18 mouse cellular contexts compared by ENCODE assay signal in genomic region chr2:33895829-33896228, GRCm38 (mm10). TPM values are rescaled to one million over a fixed set of nuclear protein-coding genes. Genes with fewer than 3 reads are reported as not detected.
A peak's percentile ranks its signal among the peaks of the same experiment; 100 is the strongest.
DNase-seq lines count a peak whose midpoint lies in the region; ATAC-seq and TF ChIP-seq lines count a peak whose summit lies in the region.
"Had no signal": no experiment of that assay in that cellular context is flagged by ENCODE, and none has a peak within 500 bp of the region (broad histone marks: within the 10 kb centered on the region; RNA-seq: fewer than 3 reads in every experiment).

No protein-coding gene starts in this region.

- no peaks in the 10 kb centered on the region for H3K27me3 ChIP-seq in heart, adult 2 months (ENCODE audit: control insufficient read depth, insufficient read depth, low read length)
- no peaks in the 10 kb centered on the region for H3K27me3 ChIP-seq in kidney, postnatal 0 days (ENCODE audit: insufficient read depth, low read length)
- no peaks in the 10 kb centered on the region; the same call in 1 of the 2 replicates for H3K27me3 ChIP-seq in kidney, adult 2 months (replicated peaks; ENCODE audit: control insufficient read depth, insufficient read depth, low read length)
- no peaks in the 10 kb centered on the region for H3K27me3 ChIP-seq in lung, postnatal 0 days (replicated peaks; ENCODE audit: insufficient read depth, low read length)
- H3K27me3 ChIP-seq: forebrain, embryonic 13.5 days; hindbrain, embryonic 13.5 days had no signal

- no peak for TF ChIP-seq POLR2A in heart, adult 2 months (IDR thresholded peaks at IDR 0.05; ENCODE audit: insufficient read depth, low read depth, low read length)
- no peak for TF ChIP-seq POLR2A in kidney, adult 2 months (IDR thresholded peaks at IDR 0.05; ENCODE audit: low read depth, low read length)

- intact Hi-C loops in heart, adult 2 months (cut with DNase I), result no loop called here
- intact Hi-C loops in heart, postnatal 14 days (cut with DNase I), result no loop called here

- TF ChIP-seq EP300 in heart, adult 2 months (IDR thresholded peaks at IDR 0.05; ENCODE audit: insufficient read depth, low read depth, low read length), result no peak
- no peak for TF ChIP-seq EP300 in lung, postnatal 0 days (IDR thresholded peaks at IDR 0.05)

- no peak overlapping the region for H3K4me3 ChIP-seq in heart, adult 2 months
- no peak overlapping the region for H3K4me3 ChIP-seq in kidney, postnatal 0 days (replicated peaks; ENCODE audit: low read depth, low read length)
- H3K4me3 ChIP-seq in kidney, adult 2 months (ENCODE audit: insufficient read depth, low read depth, low read length), result no peak overlapping the region
- no peak overlapping the region for H3K4me3 ChIP-seq in lung, postnatal 0 days (ENCODE audit: low read depth, low read length)
- H3K4me3 ChIP-seq: embryonic facial prominence, embryonic 10.5 days; forebrain, embryonic 13.5 days; heart, embryonic 13.5 days; hindbrain, embryonic 13.5 days had no signal

- no peak for DNase-seq in heart, adult 2 months
- DNase-seq in heart, postnatal 14 days, result no peak
- DNase-seq in kidney, postnatal 0 days (ENCODE audit: low spot score), result no peak
- DNase-seq in kidney, adult 2 months, result no peak
- no peak for DNase-seq in lung, postnatal 0 days (ENCODE audit: low spot score)
- no peak for DNase-seq in lung, postnatal 10 days
- DNase-seq in embryo, embryonic 10.5 days (ENCODE audit: low spot score), result no peak
- DNase-seq: adrenal gland, adult 2 months; adrenal gland, postnatal 25 days; cerebellum, adult 18-20 months; cerebellum, adult 9-11 months; cerebellum, postnatal 36 days; gastrocnemius, postnatal 10 days; heart, postnatal 10 days had no signal

- no peaks in the 10 kb centered on the region for H3K79me2 ChIP-seq in heart, adult 2 months (replicated peaks; ENCODE audit: control insufficient read depth, insufficient read depth, low read length)

- TF ChIP-seq CTCF in heart, adult 2 months (IDR thresholded peaks at IDR 0.05), result peak; percentile 52
- TF ChIP-seq CTCF in kidney, postnatal 0 days (IDR thresholded peaks at IDR 0.05; ENCODE audit: low read depth), result peak; percentile 34; the same call in 1 of the 2 replicates
- TF ChIP-seq CTCF in kidney, adult 2 months (conservative IDR thresholded peaks at IDR 0.05; ENCODE audit: insufficient read depth, insufficient read length, low read depth, low read length), result no peak; the same call in 1 of the 2 replicates
- TF ChIP-seq CTCF in lung, postnatal 0 days (IDR thresholded peaks at IDR 0.05), result peak; percentile 41; the same call in 1 of the 2 replicates

- no peak for ATAC-seq in kidney, postnatal 0 days (replicated peaks; ENCODE audit: low FRiP score, low read depth)
- no peak for ATAC-seq in lung, postnatal 0 days
- ATAC-seq: forebrain, embryonic 13.5 days had no signal

- H3K9ac ChIP-seq in heart, adult 2 months (ENCODE audit: low read depth, low read length), result no peak overlapping the region
- no peak overlapping the region for H3K9ac ChIP-seq in kidney, postnatal 0 days (ENCODE audit: low read depth, low read length)
- no peak overlapping the region for H3K9ac ChIP-seq in lung, postnatal 0 days (replicated peaks; ENCODE audit: low read depth)
- H3K9ac ChIP-seq: forebrain, embryonic 13.5 days; heart, embryonic 13.5 days; hindbrain, embryonic 13.5 days had no signal

- no peak overlapping the region for H3K27ac ChIP-seq in heart, adult 2 months
- no peak overlapping the region for H3K27ac ChIP-seq in kidney, postnatal 0 days
- no peak overlapping the region for H3K27ac ChIP-seq in kidney, adult 2 months (ENCODE audit: insufficient read depth, low read depth, low read length)
- H3K27ac ChIP-seq in lung, postnatal 0 days (ENCODE audit: low read length), result no peak overlapping the region
- H3K27ac ChIP-seq: embryonic facial prominence, embryonic 10.5 days; forebrain, embryonic 13.5 days; heart, embryonic 13.5 days; hindbrain, embryonic 13.5 days had no signal

- no peaks in the 10 kb centered on the region for H3K9me3 ChIP-seq in kidney, postnatal 0 days (replicated peaks; ENCODE audit: low read length)
- H3K9me3 ChIP-seq in lung, postnatal 0 days (ENCODE audit: low read length), result no peaks in the 10 kb centered on the region
- H3K9me3 ChIP-seq: embryonic facial prominence, embryonic 10.5 days; forebrain, embryonic 13.5 days; heart, embryonic 13.5 days; hindbrain, embryonic 13.5 days had no signal

- H3K4me1 ChIP-seq in heart, adult 2 months (ENCODE audit: control insufficient read depth, insufficient read depth, low read length), result no peaks in the 10 kb centered on the region
- H3K4me1 ChIP-seq in kidney, postnatal 0 days (replicated peaks; ENCODE audit: insufficient read depth, low read length), result no peaks in the 10 kb centered on the region
- no peaks in the 10 kb centered on the region for H3K4me1 ChIP-seq in kidney, adult 2 months (ENCODE audit: control insufficient read depth, insufficient read depth, low read length)
- no peaks in the 10 kb centered on the region for H3K4me1 ChIP-seq in lung, postnatal 0 days (ENCODE audit: insufficient read depth, low read depth, low read length)
- H3K4me1 ChIP-seq: embryonic facial prominence, embryonic 10.5 days; forebrain, embryonic 13.5 days; hindbrain, embryonic 13.5 days had no signal

- H3K36me3 ChIP-seq in heart, adult 2 months (ENCODE audit: control insufficient read depth, insufficient read depth, low read length), result no peaks in the 10 kb centered on the region
- H3K36me3 ChIP-seq in kidney, postnatal 0 days (ENCODE audit: insufficient read depth, low read length), result no peaks in the 10 kb centered on the region
- H3K36me3 ChIP-seq in kidney, adult 2 months (ENCODE audit: control insufficient read depth, insufficient read depth, low read length), result no peaks in the 10 kb centered on the region
- no peaks in the 10 kb centered on the region for H3K36me3 ChIP-seq in lung, postnatal 0 days (ENCODE audit: insufficient read depth, low read length)
- H3K36me3 ChIP-seq: embryonic facial prominence, embryonic 10.5 days; heart, embryonic 13.5 days; hindbrain, embryonic 13.5 days had no signal

- H3K4me2 ChIP-seq in kidney, postnatal 0 days (ENCODE audit: low read length), result no peak overlapping the region
- H3K4me2 ChIP-seq in lung, postnatal 0 days (replicated peaks; ENCODE audit: low read depth, low read length), result no peak overlapping the region
- H3K4me2 ChIP-seq: forebrain, embryonic 13.5 days; heart, embryonic 13.5 days; hindbrain, embryonic 13.5 days had no signal

- WGBS in heart, adult 2 months, result 83% methylated on average over 3 of the region's 3 CpGs
- WGBS in kidney, postnatal 0 days, result 85% methylated on average over 3 of the region's 3 CpGs
- WGBS in kidney, adult 2 months, result 91% methylated on average over 3 of the region's 3 CpGs
- 85% methylated on average over 3 of the region's 3 CpGs for WGBS in lung, postnatal 0 days

RNA-seq across cellular contexts. Expression of gene Mvb12b, which starts 8.1 kb away (rescaled TPM):
- total RNA-seq in heart, adult 2 months (2021), result 10 to 100 TPM; 17.8 to 21.6 TPM
- polyA plus RNA-seq in heart, adult 2 months (2012; rRNA removed), result 20.4 and 27.5 TPM in 2 replicates
- total RNA-seq in heart, postnatal 14 days (2021), result 10 to 100 TPM; 18.1 to 19.1 TPM
- polyA plus RNA-seq in kidney, postnatal 0 days (2015; fragmentation: Nextera tagmentation; extraction: Ambion mirVana), result 19.8 and 24.0 TPM in 2 replicates
- 29.2 and 34.5 TPM in 2 replicates for polyA plus RNA-seq in kidney, adult 2 months (2012; rRNA removed)
- 21.3 and 24.5 TPM in 2 replicates for polyA plus RNA-seq in lung, postnatal 0 days (2015; fragmentation: Nextera tagmentation; extraction: Ambion mirVana)
